Mouse (Mus musculus) kidney, adult 2 months (tissue): ENCODE data around the gene Trp73.

Experiments
- CTCF ChIP-seq: fragments of 200-500 bp; conservative IDR thresholded peaks from 2 replicates; pipeline ENCODE4 v1.5.1; 2011; ENCODE audit warnings: low read depth, mild to moderate bottlenecking, control low read depth, low read length, moderate library complexity, mixed read lengths; ENCODE audit not compliant: insufficient read depth, insufficient read length
- POLR2A ChIP-seq: fragments of 200-500 bp; IDR thresholded peaks from one replicate; pipeline ENCODE4 v1.6.1; 2011; ENCODE audit warnings: low read depth, low read length, control low read depth

GRCm38 (mm10) chr4:154141009-154141867 is 1.2 kb upstream of the Trp73 start:
- TF ChIP-seq CTCF (no peak), POLR2A (no peak)
